Mouse (Mus musculus): Measurements from ENCODE around the gene Ankrd31. TPM values are rescaled to one million over a fixed set of nuclear protein-coding genes. Genes with fewer than 3 reads are reported as not detected.

Gene Ankrd31
- total and polyA plus RNA-seq, 2 experiments from 2014 or later, result 0.05 to 0.14 TPM

DNA sequence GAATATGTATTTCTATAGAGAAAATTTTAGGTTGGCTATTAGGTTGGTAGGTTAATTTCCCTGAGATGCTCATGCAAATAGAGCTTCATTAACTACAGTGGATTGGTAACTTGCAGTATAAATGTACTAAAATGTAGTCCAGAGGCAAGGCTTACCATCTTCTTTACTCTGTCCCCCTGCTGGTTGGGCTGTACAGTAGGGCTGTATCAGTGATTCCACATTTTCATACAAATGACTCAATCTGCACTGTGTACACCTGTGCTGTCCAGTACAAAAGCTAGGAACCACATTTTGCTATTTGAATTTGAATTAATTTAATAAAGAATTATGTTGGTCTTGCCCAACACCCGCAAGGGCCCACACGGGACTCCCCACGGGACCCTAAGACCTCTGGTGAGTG, 111.1 kb downstream of the Ankrd31 start:
- H3K27ac ChIP-seq (ENCODE audit: low read depth, low read length), result no peak overlapping the region
- H3K9ac ChIP-seq (replicated peaks; ENCODE audit: low read length, poor library complexity, severe bottlenecking), result no peak overlapping the region
- H3K4me3 ChIP-seq (ENCODE audit: low read depth, low read length), result no peak overlapping the region
- DNase-seq (ENCODE audit: low spot score) (no peak), ATAC-seq (ENCODE audit: low FRiP score) (no peak)
- no peaks in the 10 kb centered on the region for H3K36me3 ChIP-seq (ENCODE audit: insufficient read depth, low read length)
- H3K9me3 ChIP-seq (ENCODE audit: low read length), result no peaks in the 10 kb centered on the region
- WGBS, result 89% methylated on average over 3 of the region's 3 CpGs
- no peaks in the 10 kb centered on the region for H3K4me1 ChIP-seq (ENCODE audit: insufficient read depth, low read length)
- no peak overlapping the region for H3K4me2 ChIP-seq (ENCODE audit: low read depth, low read length, poor library complexity, severe bottlenecking)
- H3K27me3 ChIP-seq (ENCODE audit: insufficient read depth, low read length), result no peaks in the 10 kb centered on the region
- TF ChIP-seq CTCF (IDR thresholded peaks at IDR 0.05), result no peak

DNA sequence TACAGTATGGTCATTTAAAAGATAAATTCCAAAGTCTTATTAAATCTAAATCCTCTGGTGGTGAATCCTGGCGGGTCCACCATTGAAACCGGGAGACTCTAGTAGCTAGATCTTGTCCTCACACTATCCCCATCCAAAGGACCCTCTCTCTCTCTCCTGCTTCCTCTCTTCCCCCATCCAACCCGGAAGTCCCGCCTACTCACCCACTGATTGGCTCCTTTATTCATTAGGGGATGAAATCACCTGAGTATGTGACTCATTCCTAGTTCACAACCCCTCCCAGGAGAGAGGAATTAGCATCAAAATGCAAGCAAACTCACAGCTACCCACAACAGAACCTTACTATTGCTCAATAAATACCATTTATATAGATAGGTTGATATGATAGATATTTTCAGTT, 122.7 kb downstream of the Ankrd31 start:
- no peak for TF ChIP-seq CTCF (IDR thresholded peaks at IDR 0.05)
- Histone ChIP-seq H3K27ac (ENCODE audit: low read depth, low read length) (no peak overlapping the region), H3K4me3 (ENCODE audit: low read depth, low read length) (no peak overlapping the region), H3K27me3 (ENCODE audit: insufficient read depth, low read length) (no peaks in the 10 kb centered on the region), H3K4me1 (ENCODE audit: insufficient read depth, low read length) (no peaks in the 10 kb centered on the region), H3K4me2 (ENCODE audit: low read depth, low read length, poor library complexity, severe bottlenecking) (no peak overlapping the region), H3K9ac (replicated peaks; ENCODE audit: low read length, poor library complexity, severe bottlenecking) (no peak overlapping the region), H3K9me3 (ENCODE audit: low read length) (no peaks in the 10 kb centered on the region), H3K36me3 (ENCODE audit: insufficient read depth, low read length) (no peaks in the 10 kb centered on the region)
- no peak for DNase-seq (ENCODE audit: low spot score)
- no peak for ATAC-seq (ENCODE audit: low FRiP score)
- 81% methylated on average over 4 of the region's 4 CpGs for whole genome bisulfite sequencing

DNA sequence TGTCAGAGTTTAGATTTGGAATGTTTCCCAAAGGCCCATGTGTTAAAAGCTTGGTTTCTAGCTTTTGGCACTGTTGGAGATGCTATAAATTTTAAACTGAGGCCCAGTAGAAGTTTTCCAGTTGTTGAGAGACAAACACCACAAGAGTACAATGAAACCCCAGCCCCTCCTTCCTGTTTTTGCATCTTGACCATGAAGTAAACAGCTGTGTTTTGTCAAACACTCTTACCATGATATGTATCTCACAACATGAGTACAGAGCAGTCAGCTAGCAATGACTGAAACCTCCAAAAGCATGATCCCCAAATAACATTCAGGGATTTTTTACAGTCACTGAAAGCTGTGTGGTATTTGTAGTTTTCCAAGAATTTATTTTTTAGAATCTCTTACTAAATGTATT, 126.0 kb downstream of the Ankrd31 start:
- DNase-seq (ENCODE audit: low spot score) (no peak), ATAC-seq (ENCODE audit: low FRiP score) (no peak)
- Histone ChIP-seq H3K36me3 (ENCODE audit: insufficient read depth, low read length) (no peaks in the 10 kb centered on the region), H3K27me3 (ENCODE audit: insufficient read depth, low read length) (no peaks in the 10 kb centered on the region), H3K9me3 (ENCODE audit: low read length) (no peaks in the 10 kb centered on the region), H3K4me3 (ENCODE audit: low read depth, low read length) (no peak overlapping the region), H3K4me2 (ENCODE audit: low read depth, low read length, poor library complexity, severe bottlenecking) (no peak overlapping the region), H3K27ac (ENCODE audit: low read depth, low read length) (no peak overlapping the region), H3K4me1 (ENCODE audit: insufficient read depth, low read length) (no peaks in the 10 kb centered on the region), H3K9ac (replicated peaks; ENCODE audit: low read length, poor library complexity, severe bottlenecking) (no peak overlapping the region)
- TF ChIP-seq CTCF (IDR thresholded peaks at IDR 0.05), result no peak

DNA sequence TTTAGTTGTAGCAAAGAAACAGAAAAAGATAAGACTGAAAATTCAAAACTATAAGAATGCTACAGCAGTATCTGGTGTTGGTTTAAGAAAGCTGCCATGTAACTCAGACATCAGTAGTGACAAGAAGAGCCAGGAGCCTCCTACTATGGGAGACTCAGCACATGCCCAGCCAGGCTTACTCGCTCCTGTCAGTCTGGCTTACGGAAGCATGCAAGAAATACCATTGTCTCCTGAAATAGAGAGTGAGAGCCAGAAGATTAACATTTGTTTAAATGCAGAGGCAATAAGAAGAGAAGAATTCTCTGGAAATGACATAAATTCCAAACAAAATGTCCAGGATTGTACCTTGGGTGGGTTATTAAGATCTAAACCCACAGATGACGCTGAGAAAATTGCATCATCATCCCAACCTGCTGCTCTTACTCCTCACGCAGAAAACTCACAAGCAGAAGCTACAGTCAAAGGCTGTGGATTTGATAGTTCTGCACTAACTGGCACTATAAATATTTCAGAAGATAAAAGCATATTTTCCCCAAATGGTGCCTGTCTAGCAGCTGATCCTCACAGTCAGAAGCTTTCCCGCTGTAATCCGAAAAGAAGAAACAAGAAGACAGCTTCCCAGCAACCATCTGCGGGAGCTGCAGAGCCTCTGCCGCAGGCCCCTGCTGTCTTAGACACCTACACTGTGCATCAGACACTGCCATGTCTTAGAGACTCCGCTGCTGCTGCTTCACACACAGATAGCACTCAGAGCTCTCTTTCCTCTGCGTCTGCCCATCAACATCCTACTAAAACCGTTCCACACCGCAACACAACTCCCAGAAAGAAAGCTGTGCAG, 130.4 kb downstream of the Ankrd31 start:
- no peak overlapping the region for H3K9ac ChIP-seq (replicated peaks; ENCODE audit: low read length, poor library complexity, severe bottlenecking)
- H3K4me2 ChIP-seq (ENCODE audit: low read depth, low read length, poor library complexity, severe bottlenecking), result no peak overlapping the region
- H3K4me3 ChIP-seq (ENCODE audit: low read depth, low read length), result no peak overlapping the region
- no peaks in the 10 kb centered on the region for H3K4me1 ChIP-seq (ENCODE audit: insufficient read depth, low read length)
- no peaks in the 10 kb centered on the region for H3K36me3 ChIP-seq (ENCODE audit: insufficient read depth, low read length)
- no peak for TF ChIP-seq CTCF (IDR thresholded peaks at IDR 0.05)
- peak; percentile 24 for DNase-seq (ENCODE audit: low spot score)
- 0 out of 2 replicates have a peak overlapping the region, but pooled peaks have one; percentile 34 for H3K27ac ChIP-seq (ENCODE audit: low read depth, low read length)
- ATAC-seq (ENCODE audit: low FRiP score), result peak; percentile 68
- no peaks in the 10 kb centered on the region for H3K27me3 ChIP-seq (ENCODE audit: insufficient read depth, low read length)
- WGBS, result 27% methylated on average over 12 of the region's 12 CpGs
- no peaks in the 10 kb centered on the region for H3K9me3 ChIP-seq (ENCODE audit: low read length)

DNA sequence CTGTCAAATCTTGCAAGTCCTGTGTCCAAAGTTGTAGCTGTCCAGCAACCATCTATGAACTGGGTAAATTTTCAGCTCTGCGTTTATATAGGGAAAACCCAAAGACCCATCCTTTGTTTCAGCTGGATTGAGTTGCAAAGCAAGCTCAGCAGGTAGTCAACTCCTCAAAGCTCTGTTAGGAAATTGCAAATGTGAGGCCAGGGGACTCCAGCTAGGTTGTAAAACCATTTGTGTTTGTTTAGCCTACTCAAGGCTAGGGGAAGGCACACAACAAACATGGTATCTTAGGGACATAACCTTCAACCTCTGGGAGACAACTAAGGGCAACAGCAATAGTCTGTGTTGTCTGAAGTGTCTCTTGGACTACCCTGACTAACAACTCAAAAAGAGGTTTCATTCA, 136.5 kb downstream of the Ankrd31 start:
- no peak for TF ChIP-seq CTCF (IDR thresholded peaks at IDR 0.05)
- Histone ChIP-seq H3K9ac (replicated peaks; ENCODE audit: low read length, poor library complexity, severe bottlenecking) (no peak overlapping the region), H3K4me3 (ENCODE audit: low read depth, low read length) (no peak overlapping the region), H3K4me2 (ENCODE audit: low read depth, low read length, poor library complexity, severe bottlenecking) (no peak overlapping the region), H3K27ac (ENCODE audit: low read depth, low read length) (no peak overlapping the region), H3K36me3 (ENCODE audit: insufficient read depth, low read length) (no peaks in the 10 kb centered on the region), H3K9me3 (ENCODE audit: low read length) (no peaks in the 10 kb centered on the region), H3K4me1 (ENCODE audit: insufficient read depth, low read length) (no peaks in the 10 kb centered on the region), H3K27me3 (ENCODE audit: insufficient read depth, low read length) (no peaks in the 10 kb centered on the region)
- WGBS, result 26% methylated on average over 1 of the region's 1 CpGs
- ATAC-seq (ENCODE audit: low FRiP score) (no peak), DNase-seq (ENCODE audit: low spot score) (no peak)

DNA sequence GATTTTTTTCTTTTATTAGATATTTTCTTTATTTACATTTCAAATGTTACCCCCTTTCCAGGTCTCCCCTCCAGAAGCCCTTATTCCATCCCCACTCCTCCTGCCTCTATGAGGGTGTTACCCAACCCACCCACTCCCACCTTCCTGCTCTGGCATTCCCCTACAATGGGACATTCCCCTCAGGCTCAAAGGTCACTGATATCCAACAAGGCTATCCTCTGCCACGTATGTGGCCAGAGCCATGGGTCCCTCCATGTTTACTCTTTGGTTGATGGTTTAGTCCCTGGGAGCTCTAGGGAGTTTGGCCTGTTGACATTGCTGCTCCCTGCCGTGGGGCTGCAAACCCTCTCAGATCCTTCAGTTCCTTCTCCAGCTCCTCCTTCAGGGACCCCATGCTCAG, 141.9 kb downstream of the Ankrd31 start:
- Histone ChIP-seq H3K27me3 (ENCODE audit: insufficient read depth, low read length) (no peaks in the 10 kb centered on the region), H3K4me1 (ENCODE audit: insufficient read depth, low read length) (no peaks in the 10 kb centered on the region), H3K9me3 (ENCODE audit: low read length) (no peaks in the 10 kb centered on the region), H3K4me3 (ENCODE audit: low read depth, low read length) (no peak overlapping the region), H3K36me3 (ENCODE audit: insufficient read depth, low read length) (no peaks in the 10 kb centered on the region), H3K27ac (ENCODE audit: low read depth, low read length) (no peak overlapping the region), H3K9ac (replicated peaks; ENCODE audit: low read length, poor library complexity, severe bottlenecking) (no peak overlapping the region), H3K4me2 (ENCODE audit: low read depth, low read length, poor library complexity, severe bottlenecking) (no peak overlapping the region)
- DNase-seq (ENCODE audit: low spot score) (no peak), ATAC-seq (ENCODE audit: low FRiP score) (no peak)
- TF ChIP-seq CTCF (IDR thresholded peaks at IDR 0.05), result no peak
- WGBS, result 45% methylated on average over 2 of the region's 2 CpGs

Measured in midbrain, postnatal 0 days (tissue).